Mouse (Mus musculus): ENCODE data around the gene Gm9817.
"Not testable (repeated sequence)": the region's sequence is repeated elsewhere in the genome, so short reads cannot be mapped to it uniquely, and the experiment has no call there.

The Gm9817 gene

DNA sequence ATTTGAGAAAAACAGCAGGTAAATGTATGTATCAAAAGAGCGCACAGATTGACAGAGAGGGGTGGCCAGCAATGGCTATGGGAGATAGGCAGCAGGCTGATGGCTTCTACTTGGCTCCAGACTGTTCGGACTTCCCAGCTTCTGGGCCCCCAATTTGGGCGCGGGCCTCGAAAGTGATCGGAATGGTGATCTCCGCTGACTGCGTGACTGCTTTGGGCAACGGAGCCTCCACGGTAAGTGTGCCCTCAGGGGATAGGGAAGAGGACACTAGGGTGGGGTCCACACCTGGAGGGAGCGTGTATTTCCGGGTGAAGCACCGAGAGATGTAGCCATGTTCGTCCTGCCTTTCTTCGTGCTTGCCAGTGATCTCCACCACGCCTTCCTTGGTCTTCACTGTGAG lies at the start of gene Gm9817:
Gene Gm9817 (plus strand): TSS at position 301 of the 400 bp plus-strand sequence.
- DNase-seq = not testable (repeated sequence)

DNA sequence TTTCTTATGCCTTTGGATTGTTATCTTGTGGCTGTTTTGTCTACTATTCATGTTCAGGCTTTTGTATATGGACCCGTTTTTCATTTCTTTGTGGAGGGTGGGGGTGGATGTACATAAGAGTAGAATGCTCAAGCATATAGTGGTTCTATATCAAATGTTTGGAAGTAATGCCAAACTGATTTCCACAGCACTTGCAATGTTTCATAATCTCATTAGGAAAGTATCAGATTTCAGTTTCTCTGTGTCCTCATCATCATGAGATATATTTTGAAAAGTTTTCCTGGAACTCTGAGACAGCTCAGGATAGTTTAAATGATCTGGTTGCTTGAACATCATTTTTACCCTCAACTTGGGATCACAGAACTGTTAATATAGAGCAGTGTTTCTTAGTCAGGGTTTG lies 48.7 kb upstream of the Gm9817 start:
- no peak for DNase-seq

DNA sequence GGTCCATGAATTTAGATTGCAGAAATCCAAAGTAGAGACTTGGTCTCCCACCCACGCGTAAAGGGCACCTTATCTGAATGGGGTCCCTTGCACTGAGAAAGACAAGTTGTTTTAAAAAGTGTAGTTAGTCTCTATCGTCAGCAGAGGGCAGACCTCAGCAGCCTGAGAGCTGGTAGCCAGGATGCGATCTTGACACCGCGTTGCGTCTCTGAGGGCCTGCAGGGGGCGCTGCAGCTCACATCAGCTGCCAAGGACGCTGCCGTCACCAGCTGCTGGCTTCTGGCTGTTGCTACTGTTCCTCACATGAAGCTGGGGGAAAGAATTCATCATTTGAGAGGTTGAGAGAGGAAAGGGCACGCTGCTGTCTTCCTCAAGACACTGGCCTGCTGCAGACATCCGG lies 47.7 kb upstream of the Gm9817 start:
- DNase-seq = peak; percentile 85

DNA sequence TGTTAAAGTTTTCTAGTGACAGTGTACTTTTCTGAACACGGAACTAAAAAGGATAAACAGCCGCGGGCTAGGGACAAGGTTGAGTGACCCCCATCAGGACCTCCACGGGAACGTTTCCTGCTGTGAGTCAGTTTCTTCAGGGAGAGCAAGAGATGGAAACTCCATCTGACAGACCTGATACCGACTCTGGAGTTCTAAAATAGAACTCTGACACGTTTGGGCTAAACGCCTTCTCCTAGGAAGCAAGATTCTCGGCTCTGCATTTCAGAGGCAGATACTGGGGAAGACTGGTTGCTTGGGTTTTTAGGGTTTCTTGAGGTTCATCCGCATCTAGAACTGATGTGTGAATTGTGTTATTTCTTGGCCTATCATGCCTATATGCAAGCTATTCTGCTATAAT lies 47.2 kb upstream of the Gm9817 start:
- no peak for DNase-seq

DNA sequence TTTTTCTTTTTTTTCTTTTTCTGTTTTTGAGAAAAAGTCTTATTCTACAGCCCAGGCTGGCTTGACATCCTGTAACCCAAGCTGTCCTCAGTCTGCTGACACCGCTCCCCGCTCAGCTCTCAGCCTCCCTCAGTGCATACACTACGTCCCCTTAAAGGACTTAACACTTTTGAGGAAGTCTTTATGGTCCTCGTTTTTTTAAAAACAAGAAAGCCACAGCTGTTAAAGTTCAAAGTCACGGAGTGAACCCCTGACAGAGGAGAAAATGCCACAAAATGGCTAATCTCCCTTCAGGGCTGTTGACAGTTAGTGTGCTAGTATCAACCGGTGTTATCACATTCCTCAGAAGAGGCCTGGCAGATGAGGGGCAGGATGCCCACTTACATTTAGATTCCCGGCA lies 46.7 kb upstream of the Gm9817 start:
- no peak for DNase-seq

DNA sequence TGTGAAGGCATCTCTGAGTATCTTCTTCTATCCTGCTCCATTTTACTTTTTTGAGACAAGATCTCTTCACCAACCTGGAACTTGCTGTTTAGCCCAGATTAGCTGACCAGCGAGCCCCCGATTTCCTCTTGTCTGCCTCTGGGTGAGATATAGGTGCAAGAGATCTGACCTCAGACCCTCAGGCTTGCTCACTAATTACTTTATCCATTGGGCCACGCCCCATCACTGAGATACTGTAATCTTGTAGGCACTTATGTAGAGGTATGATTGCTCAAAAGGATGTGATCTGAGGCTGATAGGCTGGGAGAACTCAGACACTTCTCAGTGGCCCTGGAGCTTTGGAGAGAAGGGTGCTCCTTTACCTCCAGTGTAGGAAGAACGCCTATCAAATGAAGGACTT lies 46.0 kb upstream of the Gm9817 start:
- DNase-seq = no peak

DNA sequence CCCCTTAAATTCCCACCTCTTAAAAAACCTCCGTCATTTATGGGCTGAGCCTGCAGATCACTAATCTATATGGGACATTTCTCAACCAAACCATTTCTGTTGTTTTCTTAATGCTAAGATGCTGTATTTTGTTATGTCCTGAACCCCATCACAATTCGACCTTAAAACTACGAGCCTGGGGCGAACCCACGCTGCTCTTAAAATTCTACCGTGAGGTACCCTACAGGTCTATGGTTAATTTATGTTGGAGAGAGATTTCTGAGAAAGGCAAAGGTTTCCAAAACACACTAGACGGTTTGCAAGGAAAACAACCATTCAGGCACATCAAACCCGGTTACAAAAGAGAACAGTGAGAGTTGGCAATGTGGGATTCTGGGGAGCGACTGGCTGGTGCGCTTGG lies 45.1 kb upstream of the Gm9817 start:
- DNase-seq = no peak

DNA sequence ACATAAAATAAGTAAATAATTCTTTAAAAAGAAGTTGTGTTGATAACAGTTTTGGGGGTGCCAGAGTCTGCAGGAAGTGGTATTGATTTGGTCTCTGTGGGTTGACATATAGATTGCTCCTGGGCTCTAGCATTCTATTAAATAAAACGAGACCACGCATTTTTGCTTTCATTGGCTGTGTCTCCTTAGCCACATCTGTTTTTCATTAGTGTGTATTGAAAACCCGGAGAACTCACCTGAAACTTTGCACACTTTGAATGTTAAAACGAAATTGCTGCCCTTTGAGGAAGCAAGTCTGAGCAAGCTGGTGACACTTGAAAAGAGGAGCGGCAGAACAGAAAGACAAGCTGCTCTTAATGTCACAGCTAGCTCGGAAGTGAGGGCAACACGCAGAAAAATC lies 43.7 kb upstream of the Gm9817 start:
- no peak for DNase-seq

DNA sequence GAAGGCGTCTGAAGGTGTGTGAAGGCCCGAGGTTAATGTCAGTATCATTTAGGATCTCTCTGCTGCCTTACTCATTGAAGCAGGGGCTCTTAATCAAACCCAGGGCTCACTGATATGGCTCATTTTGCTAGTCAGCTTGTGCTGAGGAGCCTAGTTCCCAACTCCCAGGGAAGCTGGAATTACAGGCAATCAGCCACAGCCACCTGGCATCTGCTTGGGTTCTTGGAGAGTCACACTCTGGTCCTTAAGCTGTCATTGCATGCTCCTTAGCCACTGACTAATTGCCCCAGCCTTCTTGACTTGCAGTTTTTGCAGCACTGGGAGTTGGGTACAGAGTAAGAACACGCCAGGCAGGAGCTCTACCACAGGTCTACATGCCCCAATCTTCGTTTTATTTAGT lies 42.1 kb upstream of the Gm9817 start:
- no peak for DNase-seq

DNA sequence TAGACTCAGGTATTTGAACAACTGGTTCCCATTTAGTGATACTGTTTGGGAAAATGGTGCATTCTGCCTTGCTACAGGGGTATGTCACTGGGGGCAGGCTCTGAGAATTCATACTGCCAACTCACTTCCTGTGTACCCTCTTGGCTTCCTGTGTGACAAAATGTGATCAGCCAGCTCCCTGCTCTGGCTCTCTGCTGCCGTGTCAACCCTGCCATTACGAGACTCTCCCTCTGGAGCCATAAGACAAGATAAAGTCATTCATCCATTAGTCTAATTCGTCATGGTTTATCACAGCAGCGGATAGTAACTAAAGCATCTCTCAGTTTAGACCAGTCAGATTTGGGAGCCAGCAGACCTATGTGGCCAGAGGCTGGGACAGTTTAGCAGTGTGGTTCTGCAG lies 38.3 kb upstream of the Gm9817 start:
- DNase-seq = no peak

DNA sequence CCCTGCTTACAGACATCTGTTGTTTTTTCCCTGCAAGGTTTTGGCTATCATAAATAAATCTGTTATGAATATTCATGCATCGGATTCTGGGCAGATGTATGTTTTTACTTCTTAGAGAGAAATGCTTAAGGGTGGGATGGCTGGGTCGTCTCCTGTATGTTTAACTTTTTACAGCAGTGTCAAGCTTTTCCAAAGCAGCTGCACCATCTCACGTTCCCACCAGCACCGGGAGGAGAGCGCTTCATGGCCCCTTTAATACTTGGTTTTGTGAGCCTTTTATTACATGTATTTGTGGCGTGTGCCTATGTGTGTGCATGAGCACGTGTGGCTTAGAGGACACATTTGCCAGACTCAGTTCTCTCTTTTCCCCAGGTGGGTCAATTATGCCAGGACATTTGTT lies 37.8 kb upstream of the Gm9817 start:
- DNase-seq = no peak

DNA sequence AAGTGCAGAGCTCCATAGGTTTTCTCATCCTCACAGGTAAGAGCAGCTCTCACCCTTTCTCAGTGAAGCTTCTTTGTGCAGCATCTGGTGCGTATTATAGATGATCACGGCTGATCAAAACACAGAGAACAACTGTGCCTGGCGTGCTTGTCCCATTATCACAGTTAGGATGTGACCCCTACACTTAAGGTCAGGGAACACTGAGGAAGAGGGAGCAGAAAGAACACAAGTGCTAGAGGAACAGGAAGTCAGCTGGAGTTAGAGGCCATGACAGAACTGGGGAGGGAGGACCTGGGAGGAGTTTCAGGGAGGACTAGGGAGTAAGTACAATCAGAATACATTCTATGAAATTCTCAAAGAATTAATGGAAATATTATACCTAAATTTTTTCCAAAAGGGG lies 35.0 kb upstream of the Gm9817 start:
- no peak for DNase-seq

DNA sequence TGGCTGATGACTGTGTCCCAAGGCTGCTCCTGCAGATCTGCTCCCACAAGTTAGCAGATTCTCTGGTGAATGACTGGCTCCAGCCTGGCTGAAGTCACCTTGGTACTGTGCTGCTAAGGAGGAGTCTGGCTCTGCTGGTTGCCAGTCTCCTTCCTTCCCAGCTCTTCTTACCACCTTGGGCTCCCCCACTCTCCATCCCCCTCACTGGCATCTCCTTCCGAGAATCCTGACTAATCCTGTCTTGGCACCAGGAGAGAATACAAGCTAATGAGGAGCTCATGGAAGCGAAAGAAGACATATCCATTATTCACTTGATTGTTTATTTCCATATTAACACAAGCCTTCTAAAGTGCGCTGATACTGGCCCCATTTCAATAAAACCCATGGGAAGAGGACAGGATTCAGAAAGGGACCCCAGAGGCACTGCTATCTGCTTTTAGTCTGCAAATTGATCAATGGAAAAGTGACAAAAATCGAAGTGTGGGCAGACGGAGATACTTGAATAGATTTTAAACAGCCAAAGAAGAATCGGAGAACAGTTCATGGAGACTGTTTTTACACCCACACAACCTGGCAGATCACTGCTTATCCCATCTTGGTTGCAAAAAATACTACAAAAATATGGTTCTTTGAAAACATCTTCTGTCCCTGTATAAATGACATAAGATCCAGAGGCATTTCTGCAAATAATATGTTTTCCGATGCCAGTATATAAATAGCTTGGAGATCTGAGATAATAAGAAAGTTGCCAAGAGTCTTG lies 29.1 kb upstream of the Gm9817 start:
- DNase-seq = no peak

DNA sequence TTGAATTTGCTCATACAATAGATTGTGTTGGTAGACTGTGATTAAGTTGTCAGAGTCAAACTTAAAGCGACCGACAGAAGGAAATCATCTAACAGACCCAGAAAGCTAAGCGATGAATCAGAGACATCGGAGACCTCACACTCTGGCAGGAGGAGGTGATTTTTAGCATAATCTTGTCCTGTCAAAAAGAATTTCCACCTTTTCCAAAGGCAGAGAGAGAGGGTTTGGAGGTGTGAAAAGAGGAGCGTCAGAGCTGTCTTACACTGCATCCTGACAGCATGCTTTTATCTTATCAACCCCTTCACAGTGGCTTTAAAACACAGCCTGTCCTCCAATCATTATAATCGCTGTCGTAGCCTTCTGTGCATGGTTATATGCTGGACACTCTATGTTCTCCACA lies 25.7 kb upstream of the Gm9817 start:
- no peak for DNase-seq

DNA sequence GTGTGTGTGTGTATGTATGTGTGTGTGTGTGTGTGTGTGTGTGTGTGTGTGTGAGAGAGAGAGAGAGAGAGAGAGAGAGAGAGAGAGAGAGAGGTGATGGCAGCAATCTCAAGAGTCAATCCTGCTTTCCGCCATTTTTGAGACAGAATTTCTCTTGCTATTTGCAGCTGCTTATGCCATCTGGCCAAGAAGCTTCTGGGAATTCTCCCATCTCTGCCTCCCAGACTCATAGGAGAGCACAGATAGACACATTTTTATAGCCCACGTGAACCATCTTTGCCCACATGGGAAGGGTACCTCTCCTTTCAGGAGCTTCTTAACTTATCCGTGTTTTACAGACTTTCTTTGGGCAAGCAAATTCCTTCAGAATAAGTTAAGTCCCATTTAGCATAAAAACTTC lies 24.6 kb upstream of the Gm9817 start:
- no peak for DNase-seq

DNA sequence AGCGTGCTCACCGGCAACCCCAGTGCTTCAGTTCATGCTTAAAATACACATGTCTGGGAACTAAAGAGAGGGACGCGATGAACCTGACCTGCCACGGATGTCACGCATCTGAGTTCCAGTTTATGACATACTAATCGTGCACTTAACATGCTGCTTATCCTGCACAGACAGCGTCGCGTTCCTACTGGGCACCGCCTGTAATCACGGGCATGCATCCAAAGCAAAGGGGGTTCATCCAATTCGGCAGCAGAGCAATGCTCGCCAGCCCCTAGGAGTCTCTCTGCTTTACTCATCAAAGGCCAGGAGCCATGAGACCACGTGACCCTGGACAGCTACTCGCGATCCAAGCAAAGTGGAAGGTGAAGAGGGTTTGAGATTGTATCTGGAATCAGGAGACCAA lies 19.3 kb upstream of the Gm9817 start:
- no peak for DNase-seq

DNA sequence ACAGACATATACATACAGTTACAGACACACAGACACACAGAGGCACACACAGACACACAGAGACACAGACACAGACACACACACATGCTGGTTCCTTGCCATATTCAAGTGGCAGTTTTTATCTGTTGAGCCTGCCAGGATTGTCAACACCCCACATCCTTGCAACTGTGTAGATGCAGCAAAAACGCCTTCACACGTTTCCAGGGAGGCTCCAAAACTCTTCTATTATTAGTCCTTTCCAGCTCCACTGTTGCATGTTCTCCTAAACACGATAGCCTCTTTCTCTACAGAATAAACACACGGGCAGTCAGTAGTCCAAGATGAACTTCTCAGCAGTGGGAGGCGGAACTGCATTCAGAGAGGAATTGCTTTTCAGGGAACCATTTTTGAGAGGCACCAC lies 15.3 kb upstream of the Gm9817 start:
- DNase-seq = no peak

DNA sequence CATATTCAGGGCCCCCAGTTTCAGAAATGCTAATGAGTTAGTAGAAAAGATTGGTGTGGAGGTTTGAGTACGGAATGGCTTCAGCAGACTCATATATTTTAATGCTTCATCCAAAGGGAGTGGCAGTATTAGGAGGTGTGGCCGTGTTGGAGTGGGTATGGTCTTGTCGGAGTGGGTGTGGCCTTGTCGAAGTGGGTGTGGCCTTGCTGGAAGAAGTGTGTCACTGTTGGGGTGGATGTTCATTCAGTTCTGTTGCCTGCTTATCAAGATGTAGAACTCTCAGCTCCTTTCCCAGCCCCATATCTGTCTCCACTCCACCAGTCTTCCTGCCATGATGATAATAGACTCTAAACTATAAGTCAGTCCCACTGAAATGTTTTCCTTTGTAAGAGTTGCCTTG lies 13.5 kb upstream of the Gm9817 start:
- no peak for DNase-seq

DNA sequence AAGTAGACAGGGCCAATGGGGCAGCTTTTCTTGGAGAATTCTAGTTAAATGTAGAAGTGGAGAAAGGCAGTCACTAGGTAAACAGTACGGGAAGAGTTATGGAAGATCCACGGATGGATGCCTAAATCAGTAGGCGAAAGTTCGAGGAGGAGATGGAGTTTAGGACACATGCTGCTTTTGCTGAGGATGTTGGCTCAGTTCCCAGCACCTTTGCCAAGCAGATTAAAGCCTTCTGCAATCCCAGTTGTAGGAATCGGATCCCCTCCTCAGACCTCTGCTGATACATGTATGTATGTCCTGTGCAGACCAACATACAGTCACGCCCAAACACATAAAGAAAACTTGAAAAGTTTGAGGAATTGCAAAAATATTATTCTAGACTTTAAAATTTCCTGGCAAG lies 8.1 kb upstream of the Gm9817 start:
- no peak for DNase-seq

DNA sequence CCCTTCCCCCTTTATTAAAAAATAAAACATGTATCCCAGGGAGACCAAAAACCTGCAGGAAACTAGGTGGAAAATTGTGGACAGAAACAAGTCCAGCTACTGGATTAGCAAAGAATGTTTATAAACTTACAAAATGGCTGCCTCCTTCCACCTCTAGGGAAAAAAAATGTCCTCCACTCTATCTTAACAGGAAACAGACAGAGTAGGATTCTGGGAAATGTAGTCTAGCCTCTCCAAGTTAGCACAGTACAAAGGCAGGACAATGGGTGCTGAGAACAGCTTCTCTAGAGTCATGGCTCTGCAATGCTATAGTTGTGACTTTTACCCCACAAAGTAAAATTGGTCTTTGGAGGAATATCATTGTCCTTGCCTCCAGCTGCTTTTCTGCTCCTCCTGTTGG lies 3.5 kb upstream of the Gm9817 start:
- no peak for DNase-seq

DNA sequence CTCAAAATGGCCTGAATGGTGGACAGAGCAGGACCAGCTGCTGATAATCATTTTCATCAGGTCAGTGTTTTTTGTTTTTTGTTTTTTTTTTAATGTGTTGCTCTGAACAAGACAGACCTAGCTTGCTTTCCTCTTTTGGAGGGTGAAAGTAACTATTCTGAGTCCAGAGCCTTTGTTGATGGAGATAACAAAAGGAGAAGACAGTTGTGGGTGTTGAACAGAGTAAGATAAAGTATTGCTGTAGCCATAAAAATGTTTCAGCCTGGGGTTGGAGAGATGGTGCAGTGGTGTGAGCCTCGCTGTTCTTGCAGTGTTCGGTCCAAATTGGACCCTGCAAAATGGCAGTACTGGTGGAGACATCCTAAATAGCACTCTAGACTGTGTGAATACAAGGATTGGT lies 2.8 kb upstream of the Gm9817 start:
- DNase-seq = no peak

DNA sequence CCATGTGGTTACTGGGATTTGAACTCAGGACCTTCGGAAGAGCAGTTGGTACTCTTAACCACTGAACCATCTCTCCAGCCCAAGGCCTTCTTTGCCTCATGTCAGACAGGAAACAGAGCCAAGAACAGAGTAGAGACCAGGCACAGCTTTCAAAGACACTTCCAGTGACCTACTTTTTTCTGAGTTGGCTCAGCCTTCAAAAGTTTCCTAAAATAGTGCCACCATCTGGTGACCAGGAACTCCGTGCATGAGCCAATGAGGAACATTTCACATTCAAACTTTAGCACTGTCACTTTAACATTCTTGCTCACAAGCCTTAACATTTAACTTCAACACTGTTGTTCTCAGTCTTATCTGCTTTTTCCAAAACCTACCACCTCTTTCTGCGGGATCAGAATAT lies 2.3 kb downstream of the Gm9817 start:
- no peak for DNase-seq

DNA sequence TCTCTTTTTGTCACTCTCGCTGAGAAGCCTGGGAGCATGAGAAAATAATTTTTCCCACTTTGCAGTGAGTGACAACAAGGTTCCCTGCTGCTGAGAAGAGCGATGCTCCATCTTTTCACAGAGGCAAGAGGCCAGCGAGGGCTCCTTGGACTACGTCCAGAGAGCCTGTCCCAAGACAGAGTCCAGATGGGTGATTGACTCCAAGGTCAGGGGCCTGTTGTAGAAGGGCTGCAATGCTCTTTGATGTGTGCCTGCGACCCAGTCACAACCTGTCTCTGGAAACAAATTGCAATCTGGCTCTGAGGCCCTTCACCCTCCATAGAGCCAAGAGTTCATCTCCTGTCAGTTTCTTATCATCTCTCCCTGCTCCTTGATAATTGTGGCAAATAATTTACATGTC lies 5.2 kb downstream of the Gm9817 start:
- peak; percentile 9 for DNase-seq

DNA sequence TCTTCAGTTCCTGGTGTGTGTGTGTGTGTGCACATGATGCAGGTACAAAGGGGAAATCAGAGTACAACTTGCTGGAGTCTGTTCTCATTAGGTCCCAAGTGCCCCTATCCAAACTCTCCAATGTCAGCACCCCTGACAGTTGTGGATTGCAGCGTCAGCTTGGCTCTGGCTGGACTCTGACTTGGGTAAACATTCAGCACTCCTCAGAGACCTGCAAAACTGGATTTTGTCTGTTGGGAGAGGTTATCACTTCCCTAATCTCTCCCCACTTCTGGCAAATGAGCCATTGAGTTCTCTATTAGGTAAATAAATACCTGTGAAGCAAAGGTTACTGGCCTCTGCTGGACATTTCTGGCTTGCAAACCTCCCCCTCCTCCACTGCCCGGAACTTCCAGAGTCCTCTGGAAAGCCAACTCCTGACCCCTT lies 10.3 kb downstream of the Gm9817 start:
- no peak for DNase-seq

DNA sequence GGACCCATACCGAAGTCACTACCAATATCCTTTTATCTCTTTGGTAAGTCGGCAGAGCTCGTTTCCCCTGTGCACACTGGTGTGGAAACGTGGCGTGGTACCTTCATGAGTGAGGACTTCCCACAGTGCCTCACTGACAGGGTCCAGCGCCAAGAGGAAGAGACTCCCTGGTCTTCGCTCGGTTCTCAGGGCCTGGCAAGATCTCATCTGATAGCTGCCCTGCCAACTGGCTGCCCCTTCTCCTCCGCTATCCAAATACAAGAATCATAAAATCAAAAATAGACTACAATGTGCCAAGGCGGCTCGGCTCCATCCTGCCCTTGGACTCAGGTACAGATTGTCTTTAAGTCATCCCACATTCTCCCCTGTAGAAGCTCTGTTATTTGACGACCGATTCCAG lies 11.4 kb downstream of the Gm9817 start:
- peak; percentile 14 for DNase-seq

DNA sequence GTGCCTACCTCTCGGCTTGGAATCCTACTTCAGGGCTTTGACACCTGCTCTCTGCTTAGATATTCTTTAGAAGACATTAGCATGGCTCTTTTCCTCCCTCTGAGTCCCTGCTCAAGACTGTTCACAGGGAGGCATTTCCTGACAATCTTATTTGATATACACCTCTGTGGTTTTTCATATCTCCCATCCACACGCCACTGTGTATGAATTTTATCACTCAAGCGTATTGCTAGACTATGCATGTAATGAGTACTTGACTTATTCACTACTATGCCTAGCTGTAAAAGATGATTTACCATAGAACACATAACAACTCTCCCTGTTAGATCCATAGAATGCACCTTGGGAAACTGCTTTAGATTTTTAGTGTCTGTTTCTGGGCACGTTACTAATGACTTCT lies 14.3 kb downstream of the Gm9817 start:
- no peak for DNase-seq

Data from cerebellum, adult 8-10 months (tissue).